Mouse (Mus musculus) MEL (cell line): ENCODE measurements around the gene Irf1. TPM values are rescaled to one million over a fixed set of nuclear protein-coding genes. Genes with fewer than 3 reads are reported as not detected.

Experiments
- DNase-seq: peaks from one replicate; pipeline ENCODE4 v3.0.0; 2011; ENCODE audit warnings: low read depth, low spot score
- H3K27ac ChIP-seq: 2 replicates; pipeline ENCODE4 v1.5.1; 2012; ENCODE audit warnings: low read depth, mild to moderate bottlenecking, control low read depth, low read length, moderate library complexity; ENCODE audit not compliant: control insufficient read depth
- H3K27me3 ChIP-seq, 2 experiments: fragments of 150-350 bp in 1 of 2; sonication (generic) in 1 of 2; 2 replicates each; pipeline ENCODE4 v1.6.1; 2012; ENCODE audit warnings: low read length in 2 of 2, mild to moderate bottlenecking in 2 of 2, improper control_type of control experiment in 1 of 2, moderate library complexity in 1 of 2; ENCODE audit not compliant: insufficient read depth in 2 of 2, control insufficient read depth in 1 of 2
- H3K36me3 ChIP-seq, 2 experiments: 2 replicates each; pipeline ENCODE4 v1.6.1; 2012 to 2014; ENCODE audit warnings: low read length in 2 of 2, improper control_type of control experiment in 1 of 2, inconsistent platforms in 1 of 2, mild to moderate bottlenecking in 1 of 2; ENCODE audit not compliant: insufficient read depth in 2 of 2, control insufficient read depth in 1 of 2
- H3K4me1 ChIP-seq, 2 experiments: fragments of 150-350 bp in 1 of 2; sonication (generic) in 1 of 2; 2 replicates each; pipeline ENCODE4 v1.6.1; 2012; ENCODE audit warnings: low read length in 2 of 2, improper control_type of control experiment in 1 of 2, mild to moderate bottlenecking in 1 of 2; ENCODE audit not compliant: insufficient read depth in 2 of 2, control insufficient read depth in 1 of 2
- H3K4me3 ChIP-seq, 2 experiments: fragments of 150-350 bp in 1 of 2; sonication (generic) in 1 of 2; 2 replicates each; pipeline ENCODE4 v1.5.1; 2012; ENCODE audit warnings: low read depth in 2 of 2, low read length in 2 of 2, mild to moderate bottlenecking in 2 of 2, moderate library complexity in 2 of 2, control low read depth in 1 of 2, improper control_type of control experiment in 1 of 2; ENCODE audit not compliant: control insufficient read depth in 1 of 2, insufficient read depth in 1 of 2
- H3K79me2 ChIP-seq: 2 replicates; pipeline ENCODE4 v1.6.1; 2012; ENCODE audit warnings: mild to moderate bottlenecking, low read length, moderate library complexity; ENCODE audit not compliant: control insufficient read depth, poor library complexity, insufficient read depth
- H3K9ac ChIP-seq: 2 replicates; pipeline ENCODE4 v1.6.1; 2012; ENCODE audit warnings: low read depth, mild to moderate bottlenecking, control low read depth, low read length, moderate library complexity; ENCODE audit not compliant: control insufficient read depth, poor library complexity, severe bottlenecking
- H3K9me3 ChIP-seq: fragments of 150-350 bp; sonication (generic); replicated peaks from 2 replicates; pipeline ENCODE4 v1.6.1; 2012; ENCODE audit warnings: mild to moderate bottlenecking, low read length, improper control_type of control experiment, moderate library complexity; ENCODE audit not compliant: insufficient read depth
- CHD1 ChIP-seq: IDR thresholded peaks from 2 replicates; pipeline ENCODE4 v1.6.1; 2012; ENCODE audit warnings: low read depth, mild to moderate bottlenecking, inconsistent platforms, low read length, improper control_type of control experiment
- CTCF ChIP-seq, 3 experiments: IDR thresholded peaks in 2 of 3; conservative IDR thresholded peaks in 1 of 3; 2 replicates each; pipeline ENCODE4 v1.5.1; 2011 to 2012; ENCODE audit warnings: low read length in 3 of 3, low read depth in 2 of 3, mild to moderate bottlenecking in 2 of 3, improper control_type of control experiment in 1 of 3, inconsistent platforms in 1 of 3, mixed read lengths in 1 of 3, moderate library complexity in 1 of 3; ENCODE audit not compliant: control insufficient read depth in 1 of 3, insufficient read depth in 1 of 3, poor library complexity in 1 of 3, severe bottlenecking in 1 of 3
- E2F4 ChIP-seq: IDR thresholded peaks from 2 replicates; pipeline ENCODE4 v1.6.1; 2011; ENCODE audit warnings: low read depth, low read length, improper control_type of control experiment, borderline replicate concordance
- ELF1 ChIP-seq: IDR thresholded peaks from 2 replicates; pipeline ENCODE4 v1.6.1; 2014; ENCODE audit warnings: low read depth, mild to moderate bottlenecking, inconsistent platforms, low read length, improper control_type of control experiment, moderate library complexity
- EP300 ChIP-seq, 2 experiments: IDR thresholded peaks; 2 replicates each; pipeline ENCODE4 v1.6.1; 2011; ENCODE audit warnings: improper control_type of control experiment in 2 of 2, low read length in 2 of 2, low read depth in 1 of 2, mild to moderate bottlenecking in 1 of 2
- ETS1 ChIP-seq: IDR thresholded peaks from 2 replicates; pipeline ENCODE4 v1.6.1; 2012; ENCODE audit warnings: low read depth, mild to moderate bottlenecking, inconsistent platforms, low read length, improper control_type of control experiment, moderate library complexity
- GATA1 ChIP-seq: IDR thresholded peaks from 2 replicates; pipeline ENCODE4 v1.6.1; 2011; ENCODE audit warnings: low read depth, low read length, improper control_type of control experiment
- HCFC1 ChIP-seq: IDR thresholded peaks from 2 replicates; pipeline ENCODE4 v1.6.1; 2012; ENCODE audit warnings: low read depth, mild to moderate bottlenecking, inconsistent platforms, low read length, improper control_type of control experiment, moderate library complexity
- MAX ChIP-seq: IDR thresholded peaks from 2 replicates; pipeline ENCODE4 v1.6.1; 2011; ENCODE audit warnings: low read length, improper control_type of control experiment
- MAZ ChIP-seq: IDR thresholded peaks from 2 replicates; pipeline ENCODE4 v1.6.1; 2012; ENCODE audit warnings: low read depth, mild to moderate bottlenecking, inconsistent platforms, low read length, improper control_type of control experiment
- MEF2A ChIP-seq: IDR thresholded peaks from 2 replicates; pipeline ENCODE4 v1.6.1; 2014; ENCODE audit warnings: low read depth, mild to moderate bottlenecking, inconsistent platforms, low read length, improper control_type of control experiment; ENCODE audit not compliant: poor library complexity, insufficient replicate concordance, severe bottlenecking; ENCODE audit errors: extremely low read depth
- MXI1 ChIP-seq: IDR thresholded peaks from 2 replicates; pipeline ENCODE4 v1.6.1; 2011; ENCODE audit warnings: mild to moderate bottlenecking, low read depth, low read length, improper control_type of control experiment
- MYB ChIP-seq: IDR thresholded peaks from 2 replicates; pipeline ENCODE4 v1.6.1; 2011; ENCODE audit warnings: mild to moderate bottlenecking, low read depth, low read length, improper control_type of control experiment
- NELFE ChIP-seq: IDR thresholded peaks from 2 replicates; pipeline ENCODE4 v1.6.1; 2011; ENCODE audit warnings: low read depth, low read length, improper control_type of control experiment
- POLR2AphosphoS5 ChIP-seq: IDR thresholded peaks from 2 replicates; pipeline ENCODE4 v1.6.1; 2012; ENCODE audit warnings: low read depth, borderline replicate concordance, mild to moderate bottlenecking, inconsistent platforms, low read length, moderate library complexity, mixed read lengths
- SMC3 ChIP-seq: IDR thresholded peaks from 2 replicates; pipeline ENCODE4 v1.6.1; 2011; ENCODE audit warnings: low read depth, low read length, improper control_type of control experiment
- TAL1 ChIP-seq: IDR thresholded peaks from 2 replicates; pipeline ENCODE4 v1.6.1; 2012; ENCODE audit warnings: mild to moderate bottlenecking, inconsistent platforms, low read length, moderate library complexity, mixed read lengths
- UBTF ChIP-seq: IDR thresholded peaks from 2 replicates; pipeline ENCODE4 v1.6.1; 2012; ENCODE audit warnings: low read depth, mild to moderate bottlenecking, inconsistent platforms, low read length, improper control_type of control experiment, moderate library complexity, borderline replicate concordance; ENCODE audit not compliant: insufficient read depth
- ZC3H11A ChIP-seq: IDR thresholded peaks from 2 replicates; pipeline ENCODE4 v1.6.1; 2012; ENCODE audit warnings: low read depth, mild to moderate bottlenecking, inconsistent platforms, low read length, improper control_type of control experiment
- ZKSCAN1 ChIP-seq: IDR thresholded peaks from 2 replicates; pipeline ENCODE4 v1.6.1; 2012; ENCODE audit warnings: low read depth, mild to moderate bottlenecking, inconsistent platforms, low read length, improper control_type of control experiment, moderate library complexity
- ZMIZ1 ChIP-seq: IDR thresholded peaks from 2 replicates; pipeline ENCODE4 v1.6.1; 2012; ENCODE audit warnings: low read depth, mild to moderate bottlenecking, inconsistent platforms, low read length, improper control_type of control experiment, moderate library complexity
- polyA plus RNA-seq, 2 experiments: library from polyadenylated mRNA; stranded (reverse) in 1 of 2; unstranded in 1 of 2; fragments of >175 nt in 1 of 2; fragments of >200 nt in 1 of 2; gene quantifications; 2 replicates each; pipeline versions ENCODE4 v1.2.1 to v1.2.4; 2012; ENCODE audit warnings: low replicate concordance in 2 of 2, low read depth in 1 of 2; ENCODE audit not compliant: insufficient read length in 2 of 2, insufficient read depth in 1 of 2, missing spikeins in 1 of 2
- total RNA-seq: library from RNA; depleted of rRNA; stranded (reverse); fragments of 300-350 nt; gene quantifications from 2 replicates; pipeline ENCODE4 v1.2.3, GENCODE M21; 2012

Irf1 gene
- total and polyA plus RNA-seq, 3 experiments: 0.73 to 1.9 TPM; not detected in 1

- Histone ChIP-seq H3K4me1 (no peaks in the 10 kb centered on the region; a peak in 1 of 4 replicates), H3K27me3 (peaks cover 0 to 3% of the 10 kb centered on the region in 2 experiments; a peak in 2 of 4 replicates), H3K36me3 (no peaks in the 10 kb centered on the region)
These were observed 33.7 kb downstream of the Irf1 start for GRCm38 (mm10) chr11:53803494-53803893.

DNA sequence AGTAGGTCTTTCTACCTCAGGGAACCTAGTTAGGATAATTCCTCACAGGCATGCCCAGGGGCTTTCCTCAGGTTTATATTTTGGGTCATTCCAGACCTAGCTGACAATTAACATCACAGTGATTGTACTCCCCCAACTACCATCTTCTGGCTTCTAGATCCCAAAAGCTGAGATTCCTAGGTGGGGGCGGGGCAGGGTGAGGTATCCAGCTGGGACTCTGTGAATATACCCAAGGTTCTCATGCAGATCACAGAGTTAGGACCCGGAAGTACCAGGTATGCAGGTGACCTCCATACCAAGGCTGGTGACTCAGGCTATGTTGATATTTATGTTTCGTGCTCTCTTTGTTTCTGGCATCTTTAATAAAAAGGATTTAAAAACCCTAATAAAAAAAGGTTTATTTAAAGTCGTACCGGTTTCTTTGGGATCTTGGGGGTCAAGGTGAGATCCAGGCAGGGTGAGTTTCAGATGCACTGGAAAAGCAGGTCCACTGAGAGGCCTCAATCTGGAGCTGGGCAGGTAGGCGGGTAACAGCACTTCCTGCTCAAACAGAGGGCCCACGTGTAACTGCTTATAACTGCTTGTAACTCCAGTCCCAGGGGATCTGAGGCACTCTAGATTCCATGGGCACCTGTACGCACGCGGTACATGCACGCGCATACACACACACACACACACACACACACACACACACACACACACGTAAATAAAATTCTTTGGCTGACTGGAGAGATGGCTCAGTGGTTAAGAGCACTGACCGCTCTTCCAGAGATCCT, 34.9 kb downstream of the Irf1 start:
- Histone ChIP-seq H3K27ac (no peak overlapping the region), H3K9ac (no peak overlapping the region), H3K27me3 (peaks cover 3 to 4% of the 10 kb centered on the region in 2 experiments; a peak in 3 of 4 replicates), H3K4me1 (no peaks in the 10 kb centered on the region; a peak in 1 of 4 replicates), H3K9me3 (no peaks in the 10 kb centered on the region), H3K36me3 (no peaks in the 10 kb centered on the region), H3K4me3 (no peak overlapping the region), H3K79me2 (no peaks in the 10 kb centered on the region)
- DNase-seq: no peak
- TF ChIP-seq HCFC1 (no peak), ZMIZ1 (no peak), E2F4 (no peak), CTCF (IDR thresholded peaks at IDR 0.05 in 2 of 3, conservative IDR thresholded peaks at IDR 0.05 in 1 of 3; ENCODE audit: control insufficient read depth in 1 of 3, insufficient read depth in 1 of 3, low read depth in 2 of 3, low read length in 3 of 3, poor library complexity in 1 of 3, severe bottlenecking in 1 of 3) (no peak), ELF1 (no peak), CHD1 (no peak), TAL1 (no peak), MEF2A (no peak), ETS1 (no peak), POLR2AphosphoS5 (no peak), MAX (no peak), UBTF (no peak), ZKSCAN1 (no peak), EP300 (IDR thresholded peaks at IDR 0.05; ENCODE audit: low read depth in 1 of 2, low read length in 2 of 2) (no peak), MXI1 (no peak), MAZ (no peak), MYB (no peak), NELFE (no peak), ZC3H11A (no peak)

More at GRCm38 (mm10) chr11:53803494-53803893, 33.7 kb downstream of the Irf1 start:
- H3K27ac ChIP-seq: no peak overlapping the region
- H3K9me3 ChIP-seq: no peaks in the 10 kb centered on the region
- no peaks in the 10 kb centered on the region for H3K79me2 ChIP-seq
- TF ChIP-seq MAZ (no peak), SMC3 (no peak), GATA1 (no peak), ELF1 (no peak)
- no peak overlapping the region for H3K4me3 ChIP-seq
- no peak overlapping the region for H3K9ac ChIP-seq
- no peak for DNase-seq
